Comparison of ENCODE assay signal across 18 mouse cellular contexts in the genomic region with DNA sequence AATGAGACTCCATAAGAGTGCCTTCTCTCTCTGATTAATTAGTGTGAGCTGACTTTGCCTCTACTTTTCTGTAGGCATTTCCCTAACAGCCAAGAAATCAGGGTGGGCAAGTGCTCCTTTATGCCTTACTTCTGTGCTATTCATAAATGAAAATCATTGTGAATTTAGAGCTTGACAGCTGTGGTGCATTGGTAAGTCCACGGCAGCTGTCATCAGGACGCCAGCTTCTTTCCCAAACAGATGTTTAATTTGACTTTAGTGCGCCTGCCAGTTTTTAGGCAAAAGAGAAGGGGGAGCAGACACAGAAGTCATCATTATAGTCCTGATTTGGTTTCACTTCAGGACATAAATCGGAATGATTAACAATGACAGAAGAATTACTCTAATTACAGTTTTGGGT.
"Had no signal": no experiment of that assay in that cellular context is flagged by ENCODE, and none has a peak within 500 bp of the region (broad histone marks: within the 10 kb centered on the region; RNA-seq: fewer than 3 reads in every experiment).

No protein-coding gene starts in this region.

- H3K36me3 ChIP-seq: liver, embryonic 13.5 days; midbrain, embryonic 15.5 days; neural tube, embryonic 12.5 days had no signal

- H3K9ac ChIP-seq: liver, embryonic 13.5 days; liver, postnatal 0 days; midbrain, embryonic 15.5 days; neural tube, embryonic 12.5 days had no signal

- H3K4me2 ChIP-seq: liver, embryonic 13.5 days; midbrain, embryonic 11.5 days; midbrain, embryonic 15.5 days; neural tube, embryonic 12.5 days had no signal

- H3K4me1 ChIP-seq: megakaryocyte, embryonic 14.5 days; midbrain, embryonic 15.5 days; neural tube, embryonic 12.5 days had no signal

- ATAC-seq: intestine, postnatal 0 days; liver, postnatal 0 days; midbrain, embryonic 15.5 days had no signal

- H3K9me3 ChIP-seq: liver, embryonic 13.5 days; midbrain, embryonic 15.5 days; neural tube, embryonic 12.5 days had no signal

- H3K4me3 ChIP-seq: layer of hippocampus, adult 2 months; liver, embryonic 13.5 days; megakaryocyte, embryonic 14.5 days; midbrain, embryonic 15.5 days; neural tube, embryonic 12.5 days had no signal

- DNase-seq: kidney, adult 9 months; kidney, postnatal 36 days; left cerebral cortex, postnatal 4 days; liver; liver, embryonic 13.5 days; liver, postnatal 0 days; right cerebral cortex, postnatal 4 days; spleen, adult 18-20 months; thymus, adult 18-20 months; thymus, postnatal 14 days had no signal

- H3K27me3 ChIP-seq: liver, embryonic 13.5 days; megakaryocyte, embryonic 14.5 days; midbrain, embryonic 15.5 days; neural tube, embryonic 12.5 days had no signal

- H3K27ac ChIP-seq: kidney, postnatal 0 days; layer of hippocampus, adult 2 months; liver, embryonic 13.5 days; macrophage; midbrain, embryonic 15.5 days; neural tube, embryonic 12.5 days had no signal
